Mouse (Mus musculus) MEL (cell line): Measurements from ENCODE around the gene Scn8a. TPM values are rescaled to one million over a fixed set of nuclear protein-coding genes. Genes with fewer than 3 reads are reported as not detected.

Source experiments
- DNase-seq: peaks from one replicate; pipeline ENCODE4 v3.0.0; 2011; ENCODE audit warnings: low read depth, low spot score
- H3K27ac ChIP-seq: 2 replicates; pipeline ENCODE4 v1.5.1; 2012; ENCODE audit warnings: low read depth, mild to moderate bottlenecking, control low read depth, low read length, moderate library complexity; ENCODE audit not compliant: control insufficient read depth
- H3K27me3 ChIP-seq, 2 experiments: fragments of 150-350 bp in 1 of 2; sonication (generic) in 1 of 2; 2 replicates each; pipeline ENCODE4 v1.6.1; 2012; ENCODE audit warnings: low read length in 2 of 2, mild to moderate bottlenecking in 2 of 2, improper control_type of control experiment in 1 of 2, moderate library complexity in 1 of 2; ENCODE audit not compliant: insufficient read depth in 2 of 2, control insufficient read depth in 1 of 2
- H3K36me3 ChIP-seq, 2 experiments: 2 replicates each; pipeline ENCODE4 v1.6.1; 2012 to 2014; ENCODE audit warnings: low read length in 2 of 2, improper control_type of control experiment in 1 of 2, inconsistent platforms in 1 of 2, mild to moderate bottlenecking in 1 of 2; ENCODE audit not compliant: insufficient read depth in 2 of 2, control insufficient read depth in 1 of 2
- H3K4me1 ChIP-seq, 2 experiments: fragments of 150-350 bp in 1 of 2; sonication (generic) in 1 of 2; 2 replicates each; pipeline ENCODE4 v1.6.1; 2012; ENCODE audit warnings: low read length in 2 of 2, improper control_type of control experiment in 1 of 2, mild to moderate bottlenecking in 1 of 2; ENCODE audit not compliant: insufficient read depth in 2 of 2, control insufficient read depth in 1 of 2
- H3K4me3 ChIP-seq, 2 experiments: fragments of 150-350 bp in 1 of 2; sonication (generic) in 1 of 2; 2 replicates each; pipeline ENCODE4 v1.5.1; 2012; ENCODE audit warnings: low read depth in 2 of 2, low read length in 2 of 2, mild to moderate bottlenecking in 2 of 2, moderate library complexity in 2 of 2, control low read depth in 1 of 2, improper control_type of control experiment in 1 of 2; ENCODE audit not compliant: control insufficient read depth in 1 of 2, insufficient read depth in 1 of 2
- H3K79me2 ChIP-seq: 2 replicates; pipeline ENCODE4 v1.6.1; 2012; ENCODE audit warnings: mild to moderate bottlenecking, low read length, moderate library complexity; ENCODE audit not compliant: control insufficient read depth, poor library complexity, insufficient read depth
- H3K9ac ChIP-seq: 2 replicates; pipeline ENCODE4 v1.6.1; 2012; ENCODE audit warnings: low read depth, mild to moderate bottlenecking, control low read depth, low read length, moderate library complexity; ENCODE audit not compliant: control insufficient read depth, poor library complexity, severe bottlenecking
- H3K9me3 ChIP-seq: fragments of 150-350 bp; sonication (generic); replicated peaks from 2 replicates; pipeline ENCODE4 v1.6.1; 2012; ENCODE audit warnings: mild to moderate bottlenecking, low read length, improper control_type of control experiment, moderate library complexity; ENCODE audit not compliant: insufficient read depth
- BHLHE40 ChIP-seq: IDR thresholded peaks from 2 replicates; pipeline ENCODE4 v1.6.1; 2012; ENCODE audit warnings: low read depth, mild to moderate bottlenecking, inconsistent platforms, low read length, improper control_type of control experiment, borderline replicate concordance
- CHD1 ChIP-seq: IDR thresholded peaks from 2 replicates; pipeline ENCODE4 v1.6.1; 2012; ENCODE audit warnings: low read depth, mild to moderate bottlenecking, inconsistent platforms, low read length, improper control_type of control experiment
- CHD2 ChIP-seq: IDR thresholded peaks from 2 replicates; pipeline ENCODE4 v1.6.1; 2011; ENCODE audit warnings: low read length, improper control_type of control experiment
- E2F4 ChIP-seq: IDR thresholded peaks from 2 replicates; pipeline ENCODE4 v1.6.1; 2011; ENCODE audit warnings: low read depth, low read length, improper control_type of control experiment, borderline replicate concordance
- ELF1 ChIP-seq: IDR thresholded peaks from 2 replicates; pipeline ENCODE4 v1.6.1; 2014; ENCODE audit warnings: low read depth, mild to moderate bottlenecking, inconsistent platforms, low read length, improper control_type of control experiment, moderate library complexity
- EP300 ChIP-seq, 2 experiments: IDR thresholded peaks; 2 replicates each; pipeline ENCODE4 v1.6.1; 2011; ENCODE audit warnings: improper control_type of control experiment in 2 of 2, low read length in 2 of 2, low read depth in 1 of 2, mild to moderate bottlenecking in 1 of 2
- GABPA ChIP-seq: IDR thresholded peaks from 2 replicates; pipeline ENCODE4 v1.6.1; 2012; ENCODE audit warnings: low read depth, mild to moderate bottlenecking, inconsistent platforms, low read length, improper control_type of control experiment, moderate library complexity
- GATA1 ChIP-seq: IDR thresholded peaks from 2 replicates; pipeline ENCODE4 v1.6.1; 2011; ENCODE audit warnings: low read depth, low read length, improper control_type of control experiment
- HCFC1 ChIP-seq: IDR thresholded peaks from 2 replicates; pipeline ENCODE4 v1.6.1; 2012; ENCODE audit warnings: low read depth, mild to moderate bottlenecking, inconsistent platforms, low read length, improper control_type of control experiment, moderate library complexity
- MAZ ChIP-seq: IDR thresholded peaks from 2 replicates; pipeline ENCODE4 v1.6.1; 2012; ENCODE audit warnings: low read depth, mild to moderate bottlenecking, inconsistent platforms, low read length, improper control_type of control experiment
- MEF2A ChIP-seq: IDR thresholded peaks from 2 replicates; pipeline ENCODE4 v1.6.1; 2014; ENCODE audit warnings: low read depth, mild to moderate bottlenecking, inconsistent platforms, low read length, improper control_type of control experiment; ENCODE audit not compliant: poor library complexity, insufficient replicate concordance, severe bottlenecking; ENCODE audit errors: extremely low read depth
- MXI1 ChIP-seq: IDR thresholded peaks from 2 replicates; pipeline ENCODE4 v1.6.1; 2011; ENCODE audit warnings: mild to moderate bottlenecking, low read depth, low read length, improper control_type of control experiment
- MYB ChIP-seq: IDR thresholded peaks from 2 replicates; pipeline ENCODE4 v1.6.1; 2011; ENCODE audit warnings: mild to moderate bottlenecking, low read depth, low read length, improper control_type of control experiment
- MYC ChIP-seq: IDR thresholded peaks from 2 replicates; pipeline ENCODE4 v1.6.1; 2011; ENCODE audit warnings: low read depth, mild to moderate bottlenecking, low read length, improper control_type of control experiment, moderate library complexity
- NELFE ChIP-seq: IDR thresholded peaks from 2 replicates; pipeline ENCODE4 v1.6.1; 2011; ENCODE audit warnings: low read depth, low read length, improper control_type of control experiment
- POLR2AphosphoS2 ChIP-seq: IDR thresholded peaks from 2 replicates; pipeline ENCODE4 v1.6.1; 2011; ENCODE audit warnings: low read length, improper control_type of control experiment
- RAD21 ChIP-seq: IDR thresholded peaks from 2 replicates; pipeline ENCODE4 v1.6.1; 2011; ENCODE audit warnings: mild to moderate bottlenecking, low read depth, low read length, improper control_type of control experiment
- RCOR1 ChIP-seq: IDR thresholded peaks from 2 replicates; pipeline ENCODE4 v1.6.1; 2012; ENCODE audit warnings: low read depth, mild to moderate bottlenecking, inconsistent platforms, low read length, improper control_type of control experiment
- SIN3A ChIP-seq: IDR thresholded peaks from 2 replicates; pipeline ENCODE4 v1.6.1; 2012; ENCODE audit warnings: low read length, improper control_type of control experiment, inconsistent platforms
- SMC3 ChIP-seq: IDR thresholded peaks from 2 replicates; pipeline ENCODE4 v1.6.1; 2011; ENCODE audit warnings: low read depth, low read length, improper control_type of control experiment
- TAL1 ChIP-seq: IDR thresholded peaks from 2 replicates; pipeline ENCODE4 v1.6.1; 2012; ENCODE audit warnings: mild to moderate bottlenecking, inconsistent platforms, low read length, moderate library complexity, mixed read lengths
- TCF12 ChIP-seq: IDR thresholded peaks from 2 replicates; pipeline ENCODE4 v1.6.1; 2014; ENCODE audit warnings: low read depth, mild to moderate bottlenecking, inconsistent platforms, low read length, improper control_type of control experiment, moderate library complexity
- UBTF ChIP-seq: IDR thresholded peaks from 2 replicates; pipeline ENCODE4 v1.6.1; 2012; ENCODE audit warnings: low read depth, mild to moderate bottlenecking, inconsistent platforms, low read length, improper control_type of control experiment, moderate library complexity, borderline replicate concordance; ENCODE audit not compliant: insufficient read depth
- ZC3H11A ChIP-seq: IDR thresholded peaks from 2 replicates; pipeline ENCODE4 v1.6.1; 2012; ENCODE audit warnings: low read depth, mild to moderate bottlenecking, inconsistent platforms, low read length, improper control_type of control experiment
- ZKSCAN1 ChIP-seq: IDR thresholded peaks from 2 replicates; pipeline ENCODE4 v1.6.1; 2012; ENCODE audit warnings: low read depth, mild to moderate bottlenecking, inconsistent platforms, low read length, improper control_type of control experiment, moderate library complexity
- ZNF384 ChIP-seq: IDR thresholded peaks from 2 replicates; pipeline ENCODE4 v1.6.1; 2012; ENCODE audit warnings: low read depth, mild to moderate bottlenecking, inconsistent platforms, low read length, improper control_type of control experiment
- polyA plus RNA-seq, 2 experiments: library from polyadenylated mRNA; stranded (reverse) in 1 of 2; unstranded in 1 of 2; fragments of >175 nt in 1 of 2; fragments of >200 nt in 1 of 2; gene quantifications; 2 replicates each; pipeline versions ENCODE4 v1.2.1 to v1.2.4; 2012; ENCODE audit warnings: low replicate concordance in 2 of 2, low read depth in 1 of 2; ENCODE audit not compliant: insufficient read length in 2 of 2, insufficient read depth in 1 of 2, missing spikeins in 1 of 2
- total RNA-seq: library from RNA; depleted of rRNA; stranded (reverse); fragments of 300-350 nt; gene quantifications from 2 replicates; pipeline ENCODE4 v1.2.3, GENCODE M21; 2012

Gene Scn8a
- total and polyA plus RNA-seq, 3 experiments = 0.01 to 0.08 TPM; not detected in 1

GRCm38 (mm10) chr15:101082236-101082635, 212.6 kb downstream of the Scn8a start:
- no peak for DNase-seq
- no peak overlapping the region for H3K9ac ChIP-seq
- no peak for TF ChIP-seq ZC3H11A
- no peak for TF ChIP-seq ZKSCAN1
- no peak for TF ChIP-seq TAL1
- no peak for TF ChIP-seq BHLHE40
- TF ChIP-seq MXI1 = no peak
- TF ChIP-seq MYC = no peak
- TF ChIP-seq SIN3A = no peak
- TF ChIP-seq MAZ = no peak
- TF ChIP-seq RCOR1 = no peak
- no peak for TF ChIP-seq UBTF
- no peak for TF ChIP-seq MYB
- no peak for TF ChIP-seq ELF1
- TF ChIP-seq EP300 (IDR thresholded peaks at IDR 0.05; ENCODE audit: low read depth in 1 of 2, low read length in 2 of 2) = no peak
- no peak for TF ChIP-seq SMC3
- TF ChIP-seq GATA1 = no peak
- TF ChIP-seq NELFE = no peak
- TF ChIP-seq ZNF384 = no peak
- TF ChIP-seq RAD21 = no peak
- TF ChIP-seq MEF2A = no peak
- no peak overlapping the region for H3K4me3 ChIP-seq
- H3K79me2 ChIP-seq = no peaks in the 10 kb centered on the region
- no peak overlapping the region for H3K27ac ChIP-seq
- H3K27me3 ChIP-seq = peaks cover 2 to 3% of the 10 kb centered on the region in 2 experiments; a peak in 2 of 4 replicates
- H3K36me3 ChIP-seq = no peaks in the 10 kb centered on the region
- H3K9me3 ChIP-seq = no peaks in the 10 kb centered on the region
- H3K4me1 ChIP-seq = no peaks in the 10 kb centered on the region

DNA sequence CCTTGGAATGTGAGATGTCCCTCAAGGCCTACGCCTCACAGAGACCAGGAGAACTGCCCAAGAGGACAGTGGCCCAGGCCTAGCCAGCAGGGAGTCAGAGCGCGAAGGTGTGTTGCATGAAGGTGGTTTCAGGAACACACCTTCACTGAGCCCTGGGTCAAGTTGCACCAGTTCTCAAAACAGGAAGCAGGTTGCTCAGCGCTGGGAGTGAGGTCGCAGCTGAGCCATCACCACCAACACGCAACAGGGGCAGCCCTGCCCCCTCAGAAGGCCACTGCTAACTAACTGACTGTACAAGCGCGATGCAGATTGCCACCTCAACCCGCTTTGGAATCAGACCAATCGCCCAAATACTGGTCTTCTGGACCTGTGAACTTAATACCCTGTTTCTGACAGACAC, 214.8 kb downstream of the Scn8a start:
- TF ChIP-seq MYC = no peak
- no peak for TF ChIP-seq HCFC1
- no peak for TF ChIP-seq RCOR1
- no peak for TF ChIP-seq MEF2A
- TF ChIP-seq MYB = no peak
- TF ChIP-seq CHD1 = no peak
- no peak for TF ChIP-seq MAZ
- TF ChIP-seq MXI1 = no peak
- TF ChIP-seq CHD2 = no peak
- TF ChIP-seq GABPA = no peak
- TF ChIP-seq TCF12 = no peak
- no peak for TF ChIP-seq TAL1
- no peak for TF ChIP-seq POLR2AphosphoS2
- no peak for TF ChIP-seq E2F4
- TF ChIP-seq ZNF384 = no peak
- TF ChIP-seq, all 39 proteins: peak for 0

More for the DNA sequence above, 214.8 kb downstream of the Scn8a start:
- Histone ChIP-seq H3K4me1 (no peaks in the 10 kb centered on the region), H3K4me3 (no peak overlapping the region), H3K27ac (no peak overlapping the region), H3K9me3 (no peaks in the 10 kb centered on the region), H3K9ac (no peak overlapping the region), H3K36me3 (no peaks in the 10 kb centered on the region), H3K27me3 (peaks cover 2 to 3% of the 10 kb centered on the region in 2 experiments; a peak in 2 of 4 replicates), H3K79me2 (no peaks in the 10 kb centered on the region)
- no peak for DNase-seq
